Mouse (Mus musculus): ENCODE measurements around the gene Afmid.

- peak; percentile 98 for TF ChIP-seq CTCF (IDR thresholded peaks at IDR 0.05; ENCODE audit: low read depth)
- TF ChIP-seq EP300 (IDR thresholded peaks at IDR 0.05; ENCODE audit: low read depth): no peak
These were observed 1.4 kb upstream of the Afmid start for GRCm38 (mm10) chr11:117824060-117824969.
